Mouse (Mus musculus) embryonic facial prominence, embryonic 11.5 days (tissue): ENCODE measurements at regions not wholly inside any gene's neighbourhood (a gene's known extent, or its start where the extent isn't known, plus 50 kb on each side); places are given as distances from the start of the nearest gene placed in this dataset.

Experiments
- ATAC-seq: fragments of 200-750 bp; cut with Nextera tagmentation; replicated peaks from 2 replicates; pipeline ENCODE4 v1.8.0; 2017; ENCODE audit warnings: low read depth; ENCODE audit not compliant: insufficient number of reproducible peaks, low FRiP score, low TSS enrichment
- DNase-seq: peaks from one replicate; pipeline ENCODE4 v3.0.0-alpha.2; 2015; ENCODE audit warnings: low spot score
- H3K27ac ChIP-seq: fragments of 300-500 bp; sonication (generic); replicated peaks from 2 replicates; pipeline ENCODE4 v1.5.1; 2014; ENCODE audit warnings: mild to moderate bottlenecking, low read depth, low read length, control low read depth
- H3K27me3 ChIP-seq: fragments of 300-500 bp; sonication (generic); 2 replicates; pipeline ENCODE4 v1.6.1; 2014; ENCODE audit warnings: mild to moderate bottlenecking, low read length, moderate library complexity, mixed read lengths; ENCODE audit not compliant: control insufficient read depth, insufficient read depth
- H3K36me3 ChIP-seq: fragments of 300-500 bp; sonication (generic); replicated peaks from 2 replicates; pipeline ENCODE4 v1.6.1; 2014; ENCODE audit warnings: low read depth, mild to moderate bottlenecking, low read length, moderate library complexity, mixed read lengths; ENCODE audit not compliant: control insufficient read depth, insufficient read depth
- H3K4me1 ChIP-seq: fragments of 300-500 bp; sonication (generic); 2 replicates; pipeline ENCODE4 v1.6.1; 2014; ENCODE audit warnings: low read length, mixed read lengths; ENCODE audit not compliant: control insufficient read depth, insufficient read depth
- H3K4me2 ChIP-seq: fragments of 300-500 bp; sonication (generic); 2 replicates; pipeline ENCODE4 v1.6.1; 2014; ENCODE audit warnings: low read depth, mild to moderate bottlenecking, control low read depth, low read length, moderate library complexity
- H3K4me3 ChIP-seq: fragments of 300-500 bp; sonication (generic); 2 replicates; pipeline ENCODE4 v1.5.1; 2014; ENCODE audit warnings: low read depth, low read length, control low read depth
- H3K9ac ChIP-seq: fragments of 300-500 bp; sonication (generic); replicated peaks from 2 replicates; pipeline ENCODE4 v1.6.1; 2014; ENCODE audit warnings: mild to moderate bottlenecking, control low read depth, low read length
- H3K9me3 ChIP-seq: fragments of 300-500 bp; sonication (generic); replicated peaks from 2 replicates; pipeline ENCODE4 v1.6.1; 2016; ENCODE audit warnings: mild to moderate bottlenecking, low read length, inconsistent platforms, mixed read lengths; ENCODE audit not compliant: control insufficient read depth
- WGBS: fragments of 180-500 bp; shearing (Covaris S2); extraction: QIAGEN DNeasy Blood & Tissue Kit; methylation state at CpG from one replicate; pipeline ENCODE4 v1.1.7; 2014; 5-methylcytosine and 5-hydroxymethylcytosine counted together

DNA sequence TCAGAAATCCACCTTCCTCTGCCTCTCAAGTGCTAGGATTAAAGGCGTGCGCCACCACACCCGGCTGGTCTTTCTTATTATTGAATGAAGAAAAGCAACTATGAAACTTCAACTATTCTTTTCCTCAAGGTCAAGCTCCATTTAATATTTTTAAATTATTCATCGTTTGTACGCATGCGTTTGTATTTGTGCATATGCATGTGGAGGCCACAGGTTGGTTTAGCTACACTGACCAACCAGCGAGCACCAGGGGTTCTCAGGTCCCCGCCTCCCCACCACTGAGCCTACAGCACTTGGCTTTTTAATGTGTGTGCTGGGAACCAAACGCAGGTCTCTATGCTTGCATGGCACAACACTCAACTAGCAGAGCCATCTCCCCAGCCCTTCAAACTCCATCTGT lies 51.0 kb upstream of the Tmem252 start:
- ATAC-seq: 0 out of 2 replicates have a peak, but pooled peaks have one; percentile 48
- WGBS: 93% methylated on average over 9 of the region's 9 CpGs

DNA sequence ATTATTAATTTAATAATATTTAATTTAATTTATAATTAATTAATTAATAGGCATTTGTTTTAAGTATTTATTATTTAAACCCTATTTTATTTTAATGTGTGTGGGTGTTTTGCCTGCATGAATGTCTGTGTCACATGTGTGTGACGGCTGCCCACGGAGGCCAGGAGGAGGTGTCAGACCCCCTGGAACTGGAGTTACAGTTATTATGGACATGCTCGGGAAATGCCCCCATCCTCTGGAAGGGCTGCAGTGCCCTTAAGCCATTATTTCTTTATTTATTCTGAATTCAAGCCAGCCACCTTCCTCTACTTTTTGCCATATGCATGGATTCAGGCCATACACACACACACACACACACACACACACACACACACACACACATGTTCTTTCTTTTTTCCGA lies 51.5 kb upstream of the Tmem252 start:
- H3K27ac ChIP-seq: no peak overlapping the region
- H3K4me2 ChIP-seq: no peak overlapping the region
- no peaks in the 10 kb centered on the region for H3K27me3 ChIP-seq
- no peaks in the 10 kb centered on the region for H3K9me3 ChIP-seq
- H3K36me3 ChIP-seq: no peaks in the 10 kb centered on the region
- ATAC-seq (no peak), DNase-seq (no peak)
- WGBS: 70% methylated on average over 4 of the region's 4 CpGs
- no peak overlapping the region for H3K4me3 ChIP-seq
- no peak overlapping the region for H3K9ac ChIP-seq
- no peaks in the 10 kb centered on the region for H3K4me1 ChIP-seq

More for the DNA sequence above, 51.0 kb upstream of the Tmem252 start:
- Histone ChIP-seq H3K4me2 (no peak overlapping the region), H3K4me3 (no peak overlapping the region), H3K4me1 (no peaks in the 10 kb centered on the region), H3K9ac (no peak overlapping the region), H3K9me3 (no peaks in the 10 kb centered on the region), H3K27me3 (no peaks in the 10 kb centered on the region), H3K36me3 (no peaks in the 10 kb centered on the region), H3K27ac (no peak overlapping the region)
- no peak for DNase-seq

DNA sequence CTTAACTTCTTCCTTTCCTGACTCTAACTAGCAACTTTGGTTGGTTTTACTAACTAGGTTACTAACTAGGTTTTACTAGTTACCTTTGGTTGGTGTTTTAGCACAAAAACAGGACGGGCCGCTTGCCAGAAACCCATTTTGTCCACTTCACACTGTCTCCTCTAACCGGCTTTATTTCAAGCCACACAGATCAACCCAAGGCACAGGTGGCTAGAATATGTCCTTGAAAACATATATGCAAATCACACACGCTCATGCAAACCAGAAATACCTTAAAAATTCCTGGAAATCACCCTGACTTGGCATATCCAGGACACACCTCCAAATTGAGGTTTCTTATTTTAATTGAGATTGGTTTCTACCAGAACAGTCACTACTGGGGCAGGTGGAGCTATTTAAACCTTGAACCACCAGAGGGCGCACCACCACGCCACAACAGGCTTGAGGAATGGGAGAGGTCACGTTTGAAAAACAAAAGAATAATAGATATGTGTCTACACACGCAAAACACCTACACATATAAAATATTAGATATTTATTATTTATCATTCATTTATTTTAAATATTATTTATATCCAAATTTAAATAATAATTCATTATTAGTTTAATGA lies 52.1 kb upstream of the Tmem252 start:
- no peak overlapping the region for H3K27ac ChIP-seq
- no peak overlapping the region for H3K4me3 ChIP-seq
- H3K4me1 ChIP-seq: no peaks in the 10 kb centered on the region
- H3K9me3 ChIP-seq: no peaks in the 10 kb centered on the region
- no peaks in the 10 kb centered on the region for H3K36me3 ChIP-seq
- DNase-seq: peak; percentile 87
- no peak for ATAC-seq
- 33% methylated on average over 8 of the region's 8 CpGs for WGBS
- H3K27me3 ChIP-seq: no peaks in the 10 kb centered on the region
- H3K4me2 ChIP-seq: no peak overlapping the region
- H3K9ac ChIP-seq: no peak overlapping the region

DNA sequence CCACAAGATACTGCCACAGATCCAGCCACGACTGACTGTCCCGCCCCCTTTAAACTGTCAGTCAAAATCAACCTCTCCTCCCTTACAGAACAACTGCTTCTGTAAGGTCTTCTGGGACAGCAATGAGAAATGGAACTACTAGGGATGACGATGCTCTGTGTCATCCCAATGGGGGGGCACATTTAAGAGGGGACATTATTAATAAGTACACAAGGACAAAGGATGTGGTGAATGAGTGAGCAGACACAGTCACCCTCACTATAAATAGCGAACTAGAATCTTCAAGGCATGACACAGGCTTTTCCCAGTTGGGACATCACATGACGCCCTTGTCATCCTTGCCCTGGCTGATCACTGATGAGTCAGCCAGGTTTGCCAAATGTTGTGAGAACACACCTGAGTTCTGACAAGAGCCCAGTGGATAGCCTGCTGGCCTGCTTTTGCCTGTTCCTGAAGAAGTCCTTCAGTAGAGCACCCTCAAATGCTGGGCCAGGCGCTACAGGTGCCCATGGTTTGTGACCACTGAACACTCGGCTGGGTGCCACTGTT lies 58.0 kb upstream of the Tmem252 start:
- H3K36me3 ChIP-seq: no peaks in the 10 kb centered on the region
- no peak overlapping the region for H3K4me2 ChIP-seq
- no peaks in the 10 kb centered on the region for H3K9me3 ChIP-seq
- no peak for DNase-seq
- no peak overlapping the region for H3K9ac ChIP-seq
- ATAC-seq: no peak
- no peak overlapping the region for H3K27ac ChIP-seq
- WGBS: 89% methylated on average over 7 of the region's 7 CpGs
- no peaks in the 10 kb centered on the region for H3K4me1 ChIP-seq
- H3K27me3 ChIP-seq: no peaks in the 10 kb centered on the region
- H3K4me3 ChIP-seq: no peak overlapping the region

DNA sequence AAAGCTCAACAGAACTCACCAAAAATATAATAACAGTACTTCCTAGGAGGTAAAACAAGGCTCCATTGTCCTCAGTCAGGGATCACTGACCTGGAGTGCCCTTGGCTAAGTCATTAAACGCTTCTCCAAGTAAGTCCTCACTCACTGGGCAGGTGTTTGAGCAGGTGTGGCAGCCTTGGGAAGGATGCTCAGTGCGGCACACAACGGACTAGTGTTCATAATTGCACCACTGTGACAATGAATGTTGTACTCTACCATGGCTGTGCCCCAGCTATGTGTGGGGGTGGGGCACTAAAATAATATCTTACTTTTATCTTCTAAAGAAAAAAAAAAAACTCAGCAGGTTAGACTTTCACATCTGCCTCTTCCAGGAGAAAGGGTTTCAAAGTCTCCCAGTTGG lies 52.2 kb upstream of the Pip5k1b start:
- no peak for DNase-seq
- no peak overlapping the region for H3K4me2 ChIP-seq

DNA sequence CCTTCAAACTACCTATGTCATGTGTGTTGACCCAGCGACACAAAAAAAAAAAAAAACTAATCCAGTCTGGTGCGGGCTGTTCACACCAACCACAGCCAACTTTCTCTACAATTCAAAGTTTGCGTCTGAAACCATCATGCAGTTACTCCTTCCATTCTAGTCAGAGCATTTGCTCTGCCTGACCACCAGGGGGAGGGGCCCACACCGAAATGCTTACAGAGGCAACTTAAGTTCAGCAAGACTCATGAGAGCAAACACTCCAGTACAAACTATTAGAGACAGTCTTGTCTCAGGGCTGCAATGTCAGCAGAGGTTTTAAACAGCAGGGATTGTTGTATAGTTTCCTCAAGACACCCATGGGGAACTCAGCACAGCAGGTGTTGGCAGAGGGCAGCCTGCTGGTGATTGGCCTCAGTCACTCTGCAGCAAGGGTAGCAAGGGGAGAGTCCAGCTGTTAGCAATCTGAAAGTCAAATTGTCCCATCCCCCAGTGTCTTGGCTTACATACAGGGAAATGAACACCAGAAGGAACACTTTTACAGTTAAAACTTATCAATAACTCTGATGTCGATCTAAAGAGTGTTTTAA lies 50.8 kb upstream of the Pip5k1b start:
- ATAC-seq (no peak), DNase-seq (peak; percentile 36)
- Histone ChIP-seq H3K4me1 (no peaks in the 10 kb centered on the region), H3K27me3 (no peaks in the 10 kb centered on the region), H3K4me2 (no peak overlapping the region), H3K9ac (no peak overlapping the region), H3K27ac (no peak overlapping the region), H3K4me3 (no peak overlapping the region), H3K36me3 (no peaks in the 10 kb centered on the region), H3K9me3 (no peaks in the 10 kb centered on the region)
- 63% methylated on average over 5 of the region's 5 CpGs for WGBS

More for the DNA sequence above, 52.2 kb upstream of the Pip5k1b start:
- H3K9me3 ChIP-seq: no peaks in the 10 kb centered on the region
- no peak overlapping the region for H3K27ac ChIP-seq
- no peaks in the 10 kb centered on the region for H3K36me3 ChIP-seq
- no peak for ATAC-seq
- no peak overlapping the region for H3K9ac ChIP-seq
- no peaks in the 10 kb centered on the region for H3K27me3 ChIP-seq
- 53% methylated on average over 3 of the region's 3 CpGs for WGBS
- no peak overlapping the region for H3K4me3 ChIP-seq
- H3K4me1 ChIP-seq: no peaks in the 10 kb centered on the region
